ENCODE assay signal across 8 mouse cellular contexts in genomic region chr2:57237920-57238613, GRCm38 (mm10). TPM values are rescaled to one million over a fixed set of nuclear protein-coding genes. Genes with fewer than 3 reads are reported as not detected.
DNase-seq lines count a peak whose midpoint lies in the region; ATAC-seq and TF ChIP-seq lines count a peak whose summit lies in the region.

No protein-coding gene starts in this region.

- no peaks in the 10 kb centered on the region for H3K27me3 ChIP-seq in heart, embryonic 14.5 days (ENCODE audit: control insufficient read depth, insufficient read depth, low read length)
- H3K27me3 ChIP-seq in liver, embryonic 11.5 days (replicated peaks; ENCODE audit: control insufficient read depth, insufficient read depth, low read length) = no peaks in the 10 kb centered on the region
- H3K27me3 ChIP-seq in myocyte (ENCODE audit: control insufficient read depth, insufficient read depth, insufficient read length) = no peaks in the 10 kb centered on the region
- H3K27me3 ChIP-seq in splenic B cell, adult 2 months (ENCODE audit: control insufficient read depth, insufficient read depth, low read length, poor library complexity, severe bottlenecking) = no peaks in the 10 kb centered on the region

- ATAC-seq in erythroid progenitor cell, adult 5-6 weeks (replicated peaks; ENCODE audit: low FRiP score, poor library complexity, severe bottlenecking) = peak; percentile 97
- peak; percentile 88 for ATAC-seq in heart, embryonic 14.5 days (ENCODE audit: insufficient number of reproducible peaks, insufficient read depth, low FRiP score, low read depth)
- peak; percentile 93 for ATAC-seq in liver, embryonic 11.5 days (replicated peaks; ENCODE audit: low FRiP score)

- H3ac ChIP-seq in myocyte (ENCODE audit: control insufficient read depth, insufficient read length) = peak overlapping the region; percentile 52

- H3K4me3 ChIP-seq in brown adipose tissue, adult 24 weeks (ENCODE audit: insufficient read depth, low read depth, low read length) = peak overlapping the region; percentile 75
- peak overlapping the region; percentile 75 to 80 for H3K4me3 ChIP-seq in heart, embryonic 14.5 days (ENCODE audit: control insufficient read depth in 1 of 2, insufficient read depth in 1 of 2, low read depth in 1 of 2, low read length in 2 of 2)
- peak overlapping the region; percentile 82 for H3K4me3 ChIP-seq in liver, embryonic 11.5 days (ENCODE audit: low read depth, low read length)
- peak overlapping the region; percentile 86 for H3K4me3 ChIP-seq in myocyte

- DNase-seq in CD4-positive, CD25-positive, alpha-beta regulatory T cell, adult 2 months (ENCODE audit: low read depth, low spot score) = peak; percentile 88
- DNase-seq in kidney, postnatal 10 days = peak; percentile 92
- peak; percentile 85 for DNase-seq in liver, embryonic 11.5 days (ENCODE audit: low spot score)
- peak; percentile 92 for DNase-seq in splenic B cell, adult 2 months (ENCODE audit: low read depth, low spot score)

- peak overlapping the region; percentile 90 for H3K27ac ChIP-seq in brown adipose tissue, adult 24 weeks (replicated peaks; ENCODE audit: low read depth, low read length)
- H3K27ac ChIP-seq in heart, embryonic 14.5 days (replicated peaks in 1 of 2; ENCODE audit: control insufficient read depth in 1 of 2, insufficient read depth in 1 of 2, low read depth in 2 of 2, low read length in 2 of 2) = peak overlapping the region; percentile 54 to 75; a peak in 3 of 4 replicates
- H3K27ac ChIP-seq in liver, embryonic 11.5 days (ENCODE audit: low read depth, low read length) = peak overlapping the region; percentile 78

- peak overlapping the region; percentile 88 for H3K9ac ChIP-seq in heart, embryonic 14.5 days (ENCODE audit: low read length)
- H3K9ac ChIP-seq in liver, embryonic 11.5 days (ENCODE audit: low read depth, low read length) = peak overlapping the region; percentile 92

- peak; percentile 87 for TF ChIP-seq POLR2A in myocyte (IDR thresholded peaks at IDR 0.05; ENCODE audit: insufficient read length, low read depth)

- under 1% methylated on average over 60 of the region's 69 CpGs for WGBS in heart, embryonic 14.5 days
- WGBS in liver, embryonic 11.5 days = under 1% methylated on average over 65 of the region's 69 CpGs

- peak overlapping the region; percentile 81 for H3K4me2 ChIP-seq in heart, embryonic 14.5 days (ENCODE audit: low read length)
- peak overlapping the region; percentile 76 for H3K4me2 ChIP-seq in liver, embryonic 11.5 days
- H3K4me2 ChIP-seq in myocyte (ENCODE audit: low read depth) = peak overlapping the region; percentile 95

- peaks cover 39% of the 10 kb centered on the region for H3K79me2 ChIP-seq in myocyte (ENCODE audit: control insufficient read depth, insufficient read depth)

- no peaks in the 10 kb centered on the region for H3K36me3 ChIP-seq in heart, embryonic 14.5 days (ENCODE audit: control insufficient read depth, insufficient read depth, low read length)
- H3K36me3 ChIP-seq in liver, embryonic 11.5 days (ENCODE audit: control insufficient read depth, insufficient read depth, low read length) = no peaks in the 10 kb centered on the region
- no peaks in the 10 kb centered on the region for H3K36me3 ChIP-seq in myocyte (ENCODE audit: control insufficient read depth, insufficient read depth)
- peaks cover 2% of the 10 kb centered on the region; the same call in 1 of the 2 replicates for H3K36me3 ChIP-seq in splenic B cell, adult 2 months (ENCODE audit: control insufficient read depth, insufficient read depth, low read length, poor library complexity, severe bottlenecking)

- no peaks in the 10 kb centered on the region for H3K9me3 ChIP-seq in heart, embryonic 14.5 days (ENCODE audit: control insufficient read depth, low read length)
- no peaks in the 10 kb centered on the region for H3K9me3 ChIP-seq in liver, embryonic 11.5 days (ENCODE audit: control insufficient read depth, low read length)

- H3K4me1 ChIP-seq in brown adipose tissue, adult 24 weeks (ENCODE audit: control insufficient read depth, insufficient read depth, insufficient read length, low read length) = peaks cover 4% of the 10 kb centered on the region; the same call in 1 of the 2 replicates
- peaks cover 0 to 5% of the 10 kb centered on the region in 2 experiments; a peak in 1 of 4 replicates for H3K4me1 ChIP-seq in heart, embryonic 14.5 days (ENCODE audit: control insufficient read depth in 2 of 2, insufficient read depth in 2 of 2, low read length in 2 of 2)
- H3K4me1 ChIP-seq in liver, embryonic 11.5 days (replicated peaks; ENCODE audit: control insufficient read depth, insufficient read depth, low read length) = peaks cover 6% of the 10 kb centered on the region; the same call in 1 of the 2 replicates

TF ChIP-seq in myocyte, 11 proteins besides CTCF, POLR2A, EP300 and RAD21:
- TF ChIP-seq MYOD1 (IDR thresholded peaks at IDR 0.05; ENCODE audit: control insufficient read depth in 1 of 3, insufficient read length in 2 of 3, low read depth in 2 of 3) = peak in 2 of 3 experiments; percentile 22 to 59
- TF ChIP-seq TCF3 (IDR thresholded peaks at IDR 0.05; ENCODE audit: insufficient read length, low read depth) = no peak
- no peak for TF ChIP-seq SRF (IDR thresholded peaks at IDR 0.05; ENCODE audit: control insufficient read depth, insufficient read length, low read depth)
- TF ChIP-seq TCF12 (IDR thresholded peaks at IDR 0.05; ENCODE audit: insufficient read depth, poor library complexity, severe bottlenecking) = no peak
- TF ChIP-seq POLR2AphosphoS2 (IDR thresholded peaks at IDR 0.05; ENCODE audit: insufficient read length, low read depth) = peak; percentile 92
- no peak for TF ChIP-seq MAX (IDR thresholded peaks at IDR 0.05; ENCODE audit: low read depth)
- no peak for TF ChIP-seq CEBPB (IDR thresholded peaks at IDR 0.05; ENCODE audit: insufficient read depth, poor library complexity, severe bottlenecking)
- no peak for TF ChIP-seq REST (IDR thresholded peaks at IDR 0.05; ENCODE audit: insufficient read depth, insufficient read length)
- TF ChIP-seq USF1 (IDR thresholded peaks at IDR 0.05; ENCODE audit: low read depth) = no peak
- no peak for TF ChIP-seq E2F4 (IDR thresholded peaks at IDR 0.05; ENCODE audit: insufficient read depth)
- peak in 1 of 3 experiments; percentile 46 for TF ChIP-seq MYOG (IDR thresholded peaks at IDR 0.05; ENCODE audit: control insufficient read depth in 1 of 3, insufficient read depth in 1 of 3, insufficient read length in 2 of 3, low read depth in 2 of 3)

RNA-seq across cellular contexts. Expression of gene Gpd2, which starts 0.6 kb away (rescaled TPM):
- 590 and 641 TPM in 2 replicates for polyA plus RNA-seq in brown adipose tissue, adult 24 weeks (2012; ENCODE audit: insufficient read depth, insufficient read length, missing spikeins)
- total RNA-seq in erythroid progenitor cell, adult 5-6 weeks (2015; ENCODE audit: low replicate concordance) = 5.8 and 5.9 TPM in 2 replicates
- total RNA-seq in erythroid progenitor cell, adult 5-6 weeks (2017; ENCODE audit: low replicate concordance) = 3.2 and 8.9 TPM in 2 replicates
- polyA plus RNA-seq in heart, embryonic 14.5 days (2014; fragmentation: Nextera tagmentation; extraction: Ambion mirVana) = 12.7 and 13.3 TPM in 2 replicates
- 19.7 and 21.7 TPM in 2 replicates for polyA plus RNA-seq in liver, embryonic 11.5 days (2014; fragmentation: Nextera tagmentation; extraction: Ambion mirVana)
- 11.1 TPM for polyA plus RNA-seq in myocyte (2012; fragmentation: generic; extraction: Trizol)

Comparison
In these comparisons a context has a peak if more than half of its experiments do, and no peak if none do; other contexts are left out.
1. Peak in every context shown above with its lines: DNase-seq, ATAC-seq, H3K4me3 ChIP-seq and H3K27ac ChIP-seq.
2. RNA of gene Gpd2, which starts 0.6 kb away (polyA plus RNA-seq): 590 to 641 TPM in brown adipose tissue, adult 24 weeks; 19.7 to 21.7 TPM in liver, embryonic 11.5 days, 12.7 to 13.3 TPM in heart, embryonic 14.5 days and 11.1 TPM in myocyte (single experiment); every median in the first group is over 10 times any median in the second.